ENCODE assay signal across 9 mouse cellular contexts in genomic region chr5:110106140-110106871, GRCm38 (mm10). TPM values are rescaled to one million over a fixed set of nuclear protein-coding genes. Genes with fewer than 3 reads are reported as not detected.
DNase-seq lines count a peak whose midpoint lies in the region; ATAC-seq and TF ChIP-seq lines count a peak whose summit lies in the region.
"Had no signal": no experiment of that assay in that cellular context is flagged by ENCODE, and none has a peak within 500 bp of the region (broad histone marks: within the 10 kb centered on the region; RNA-seq: fewer than 3 reads in every experiment).

No protein-coding gene starts in this region.

- intact Hi-C loops in gastrocnemius, adult 2 months (cut with DNase I): loop anchor here (10.0 kb wide), 1 partner anchor 552 kb away; the partner anchor contains the start of gene Crlf2

- no peak for TF ChIP-seq POLR2A in thymus, adult 2 months (IDR thresholded peaks at IDR 0.05; ENCODE audit: control insufficient read depth, extremely low read depth, insufficient read depth, low read length, poor library complexity)

- 98% methylated on average over 26 of the region's 26 CpGs for WGBS in thymus, adult 2 months
- WGBS in intestine, embryonic 14.5 days: 95% methylated on average over 26 of the region's 26 CpGs
- 95% methylated on average over 26 of the region's 26 CpGs for WGBS in midbrain, embryonic 12.5 days

- no peaks in the 10 kb centered on the region for H3K27me3 ChIP-seq in thymus, adult 2 months (ENCODE audit: control insufficient read depth, insufficient read depth, low read length)
- H3K27me3 ChIP-seq in intestine, embryonic 14.5 days (replicated peaks; ENCODE audit: control insufficient read depth, insufficient read depth, low read length): no peaks in the 10 kb centered on the region; the same call in 1 of the 2 replicates
- H3K27me3 ChIP-seq in midbrain, embryonic 12.5 days: peaks cover 11% of the 10 kb centered on the region; the same call in 1 of the 2 replicates

- H3K4me1 ChIP-seq in thymus, adult 2 months (replicated peaks; ENCODE audit: control insufficient read depth, insufficient read depth, low read length): peaks cover 23% of the 10 kb centered on the region
- peaks cover 16% of the 10 kb centered on the region for H3K4me1 ChIP-seq in intestine, embryonic 14.5 days (replicated peaks; ENCODE audit: control insufficient read depth, insufficient read depth, low read length)
- H3K4me1 ChIP-seq in midbrain, embryonic 12.5 days: peaks cover 24% of the 10 kb centered on the region

- no peak for ATAC-seq in intestine, embryonic 14.5 days (replicated peaks; ENCODE audit: low FRiP score, low TSS enrichment, low read depth)
- no peak for ATAC-seq in midbrain, embryonic 12.5 days (ENCODE audit: low FRiP score, low read depth)

- peak overlapping the region; percentile 84 for H3K9ac ChIP-seq in intestine, embryonic 14.5 days (ENCODE audit: low read length)
- H3K9ac ChIP-seq in midbrain, embryonic 12.5 days (replicated peaks): peak overlapping the region; percentile 80

- no peak overlapping the region; the same call in 1 of the 2 replicates for H3K27ac ChIP-seq in gastrocnemius, adult 2 months
- H3K27ac ChIP-seq in thymus, adult 2 months (ENCODE audit: control insufficient read depth, insufficient read depth, low read length): no peak overlapping the region
- no peak overlapping the region for H3K27ac ChIP-seq in intestine, embryonic 14.5 days (ENCODE audit: low read depth)
- H3K27ac ChIP-seq in midbrain, embryonic 12.5 days (replicated peaks): no peak overlapping the region

- peak overlapping the region; percentile 57 for H3K4me2 ChIP-seq in intestine, embryonic 14.5 days (ENCODE audit: low read length)
- peak overlapping the region; percentile 93 for H3K4me2 ChIP-seq in midbrain, embryonic 12.5 days (replicated peaks)

- peak; percentile 36 for DNase-seq in gastrocnemius, adult 2 months
- no peak for DNase-seq in gastrocnemius, postnatal 25 days
- no peak for DNase-seq in thymus, adult 2 months
- no peak for DNase-seq in thymus, postnatal 14 days
- DNase-seq in intestine, embryonic 14.5 days (ENCODE audit: low spot score): no peak
- no peak for DNase-seq in embryo, embryonic 10 days (ENCODE audit: low spot score)
- no peak for DNase-seq in retina, embryonic 14.5 days (ENCODE audit: low spot score)

- H3K36me3 ChIP-seq in thymus, adult 2 months (ENCODE audit: control insufficient read depth, insufficient read depth, low read length): peaks cover 3% of the 10 kb centered on the region; the same call in 1 of the 2 replicates
- peaks cover 37% of the 10 kb centered on the region for H3K36me3 ChIP-seq in intestine, embryonic 14.5 days (ENCODE audit: control insufficient read depth, insufficient read depth, low read length)
- peaks cover 37% of the 10 kb centered on the region for H3K36me3 ChIP-seq in midbrain, embryonic 12.5 days

- peak overlapping the region; percentile 84 for H3K4me3 ChIP-seq in gastrocnemius, adult 2 months
- H3K4me3 ChIP-seq in thymus, adult 2 months (ENCODE audit: control insufficient read depth, insufficient read depth, low read length): 0 out of 2 replicates have a peak overlapping the region, but pooled peaks have one; percentile 93
- H3K4me3 ChIP-seq in intestine, embryonic 14.5 days (ENCODE audit: low read depth, low read length): peak overlapping the region; percentile 79
- H3K4me3 ChIP-seq in midbrain, embryonic 12.5 days: peak overlapping the region; percentile 54

- no peaks in the 10 kb centered on the region for H3K9me3 ChIP-seq in intestine, embryonic 14.5 days (ENCODE audit: control insufficient read depth, low read length)
- no peaks in the 10 kb centered on the region for H3K9me3 ChIP-seq in midbrain, embryonic 12.5 days

- TF ChIP-seq CTCF in gastrocnemius, adult 2 months (IDR thresholded peaks at IDR 0.05): no peak
- TF ChIP-seq CTCF in thymus, adult 2 months (IDR thresholded peaks at IDR 0.05; ENCODE audit: borderline replicate concordance, control insufficient read depth, extremely low read depth, insufficient read depth, low read length, poor library complexity): no peak

RNA-seq across cellular contexts. Expression of gene Gtpbp6, which starts 1.7 kb away (rescaled TPM):
- 10 to 100 TPM; 13.0 to 16.4 TPM for total RNA-seq in gastrocnemius, adult 2 months (2021)
- total RNA-seq in gastrocnemius, postnatal 25 days (2021): 10 to 100 TPM; 12.3 to 13.4 TPM
- 260 and 301 TPM in 2 replicates for polyA plus RNA-seq in thymus, adult 2 months (2012; rRNA removed)
- 29.3 and 31.0 TPM in 2 replicates for polyA plus RNA-seq in intestine, embryonic 14.5 days (2014; fragmentation: Nextera tagmentation; extraction: Ambion mirVana)
- 39.3 and 43.8 TPM in 2 replicates for polyA plus RNA-seq in midbrain, embryonic 12.5 days (2016; fragmentation: Nextera tagmentation; extraction: Ambion mirVana)

RNA-seq across cellular contexts. Expression of gene Zfp605, which starts 3.6 kb away (rescaled TPM):
- total RNA-seq in gastrocnemius, adult 2 months (2021): 1 to 10 TPM; 4.1 to 4.2 TPM
- 1 to 10 TPM; 3.1 to 3.8 TPM for total RNA-seq in gastrocnemius, postnatal 25 days (2021)
- 0.73 and 0.80 TPM in 2 replicates for polyA plus RNA-seq in thymus, adult 2 months (2012; rRNA removed)
- polyA plus RNA-seq in intestine, embryonic 14.5 days (2014; fragmentation: Nextera tagmentation; extraction: Ambion mirVana): 3.5 and 5.1 TPM in 2 replicates
- 10.9 and 12.0 TPM in 2 replicates for polyA plus RNA-seq in midbrain, embryonic 12.5 days (2016; fragmentation: Nextera tagmentation; extraction: Ambion mirVana)

RNA-seq across cellular contexts. Expression of gene Plcxd1, which starts 6.5 kb away (rescaled TPM):
- total RNA-seq in gastrocnemius, adult 2 months (2021): not detected
- total RNA-seq in gastrocnemius, postnatal 25 days (2021): not detected
- 3.9 and 5.0 TPM in 2 replicates for polyA plus RNA-seq in thymus, adult 2 months (2012; rRNA removed)
- polyA plus RNA-seq in intestine, embryonic 14.5 days (2014; fragmentation: Nextera tagmentation; extraction: Ambion mirVana): 0.74 and 0.86 TPM in 2 replicates
- 1.1 and 1.3 TPM in 2 replicates for polyA plus RNA-seq in midbrain, embryonic 12.5 days (2016; fragmentation: Nextera tagmentation; extraction: Ambion mirVana)
- total RNA-seq: heart, postnatal 36 days had no signal

RNA-seq across cellular contexts. Expression of gene Gm35315, which starts 12.1 kb away (rescaled TPM):
- under 1 TPM; 0.10 to 0.25 TPM for total RNA-seq in gastrocnemius, adult 2 months (2021)
- total RNA-seq in gastrocnemius, postnatal 25 days (2021): under 1 TPM; 0.21 to 0.26 TPM
- 0.30 and 0.31 TPM in 2 replicates for polyA plus RNA-seq in thymus, adult 2 months (2012; rRNA removed)
- 0.69 and 1.1 TPM in 2 replicates for polyA plus RNA-seq in intestine, embryonic 14.5 days (2014; fragmentation: Nextera tagmentation; extraction: Ambion mirVana)
- 1.4 TPM in 2 replicates for polyA plus RNA-seq in midbrain, embryonic 12.5 days (2016; fragmentation: Nextera tagmentation; extraction: Ambion mirVana)

RNA-seq across cellular contexts. Expression of gene Chfr, which starts 29.3 kb away (rescaled TPM):
- 10 to 100 TPM; 13.3 to 14.5 TPM for total RNA-seq in gastrocnemius, adult 2 months (2021)
- 10 to 100 TPM; 14.5 to 15.7 TPM for total RNA-seq in gastrocnemius, postnatal 25 days (2021)
- 180 and 185 TPM in 2 replicates for polyA plus RNA-seq in thymus, adult 2 months (2012; rRNA removed)
- 35.7 and 41.1 TPM in 2 replicates for polyA plus RNA-seq in intestine, embryonic 14.5 days (2014; fragmentation: Nextera tagmentation; extraction: Ambion mirVana)
- polyA plus RNA-seq in midbrain, embryonic 12.5 days (2016; fragmentation: Nextera tagmentation; extraction: Ambion mirVana): 89.7 and 97.4 TPM in 2 replicates
